Mouse (Mus musculus) stomach, embryonic 16.5 days (tissue): ENCODE measurements around the gene Exoc3l. TPM values are rescaled to one million over a fixed set of nuclear protein-coding genes. Genes with fewer than 3 reads are reported as not detected.

Experiments
- ATAC-seq: fragments of 200-750 bp; cut with Nextera tagmentation; 2 replicates; pipeline ENCODE4 v1.8.0; 2017; ENCODE audit warnings: moderate number of reproducible peaks, moderate TSS enrichment; ENCODE audit not compliant: insufficient read depth, low FRiP score
- H3K27ac ChIP-seq: fragments of 300-500 bp; sonication (generic); 2 replicates; pipeline ENCODE4 v1.5.1; 2014; ENCODE audit warnings: low read length
- H3K27me3 ChIP-seq: fragments of 300-500 bp; sonication (generic); 2 replicates; pipeline ENCODE4 v1.6.1; 2014; ENCODE audit warnings: low read length, control low read depth, mixed read lengths; ENCODE audit not compliant: control insufficient read depth, insufficient read depth
- H3K36me3 ChIP-seq: fragments of 300-500 bp; sonication (generic); 2 replicates; pipeline ENCODE4 v1.6.1; 2014; ENCODE audit warnings: low read length; ENCODE audit not compliant: control insufficient read depth, insufficient read depth
- H3K4me1 ChIP-seq: fragments of 300-500 bp; sonication (generic); 2 replicates; pipeline ENCODE4 v1.6.1; 2014; ENCODE audit warnings: low read length, control low read depth, mixed read lengths; ENCODE audit not compliant: control insufficient read depth, insufficient read depth
- H3K4me2 ChIP-seq: fragments of 300-500 bp; sonication (generic); 2 replicates; pipeline ENCODE4 v1.6.1; 2014; ENCODE audit warnings: low read depth, low read length, mixed read lengths
- H3K4me3 ChIP-seq: fragments of 300-500 bp; sonication (generic); replicated peaks from 2 replicates; pipeline ENCODE4 v1.5.1; 2014; ENCODE audit warnings: mild to moderate bottlenecking, low read length
- H3K9ac ChIP-seq: fragments of 300-500 bp; sonication (generic); 2 replicates; pipeline ENCODE4 v1.6.1; 2014; ENCODE audit warnings: low read length
- H3K9me3 ChIP-seq: fragments of 300-500 bp; sonication (generic); replicated peaks from 2 replicates; pipeline ENCODE4 v1.6.1; 2016; ENCODE audit warnings: low read length, control low read depth; ENCODE audit not compliant: control insufficient read depth
- WGBS: fragments of 180-500 bp; shearing (Covaris S2); extraction: QIAGEN DNeasy Blood & Tissue Kit; methylation state at CpG from one replicate; pipeline ENCODE4 v1.1.7; 2014; 5-methylcytosine and 5-hydroxymethylcytosine counted together
- polyA plus RNA-seq: library from polyadenylated mRNA; unstranded; fragments of >200 nt; fragmentation: Nextera tagmentation; extraction: Ambion mirVana; gene quantifications from 2 replicates; pipeline ENCODE4 v1.2.1, GENCODE M21; 2015

Exoc3l gene
- polyA plus RNA-seq, 1 experiment from 2014 or later = 11.9 TPM

DNA sequence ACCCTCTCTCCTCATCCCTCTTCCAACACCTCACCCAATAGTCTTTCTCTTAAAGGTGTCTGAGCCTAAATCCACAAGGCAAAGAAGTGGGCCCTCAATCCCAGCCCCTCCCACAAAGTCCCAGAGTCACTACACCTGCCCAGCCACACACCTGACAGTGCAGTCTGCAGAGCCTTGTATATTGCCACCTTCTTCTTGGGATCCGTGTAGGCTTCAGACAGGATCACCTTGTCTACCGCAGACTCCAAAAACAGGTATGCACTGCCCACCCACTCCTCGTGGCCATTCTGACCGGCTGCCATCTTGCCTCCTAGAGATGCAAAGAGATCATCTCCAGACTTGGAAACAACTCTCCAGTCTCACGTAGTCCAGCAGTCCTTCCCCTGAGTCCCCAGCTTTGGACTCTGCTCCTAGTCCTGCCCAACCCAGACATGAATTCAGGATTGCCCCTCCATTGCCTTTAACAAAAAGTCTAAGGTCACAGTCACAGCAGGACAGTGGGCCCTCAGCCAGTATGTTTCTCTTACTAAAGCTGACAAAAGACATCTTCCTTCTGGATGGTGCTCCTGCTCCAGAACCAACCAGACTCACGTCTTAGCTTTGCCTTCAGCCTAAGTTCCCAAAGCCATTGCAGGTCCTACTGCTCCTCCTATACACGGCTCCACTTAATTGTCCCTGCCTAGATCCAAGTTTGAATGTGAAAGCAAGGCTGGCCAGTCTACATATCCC, 35.4 kb downstream of the Exoc3l start:
- H3K27me3 ChIP-seq = peaks cover 10% of the 10 kb centered on the region
- H3K36me3 ChIP-seq = no peaks in the 10 kb centered on the region
- H3K4me1 ChIP-seq = peaks cover 22% of the 10 kb centered on the region
- WGBS = 73% methylated on average over 7 of the region's 7 CpGs
- no peak overlapping the region for H3K4me2 ChIP-seq
- H3K4me3 ChIP-seq = no peak overlapping the region
- H3K9ac ChIP-seq = no peak overlapping the region
- no peaks in the 10 kb centered on the region for H3K9me3 ChIP-seq
- ATAC-seq = no peak
- no peak overlapping the region for H3K27ac ChIP-seq

DNA sequence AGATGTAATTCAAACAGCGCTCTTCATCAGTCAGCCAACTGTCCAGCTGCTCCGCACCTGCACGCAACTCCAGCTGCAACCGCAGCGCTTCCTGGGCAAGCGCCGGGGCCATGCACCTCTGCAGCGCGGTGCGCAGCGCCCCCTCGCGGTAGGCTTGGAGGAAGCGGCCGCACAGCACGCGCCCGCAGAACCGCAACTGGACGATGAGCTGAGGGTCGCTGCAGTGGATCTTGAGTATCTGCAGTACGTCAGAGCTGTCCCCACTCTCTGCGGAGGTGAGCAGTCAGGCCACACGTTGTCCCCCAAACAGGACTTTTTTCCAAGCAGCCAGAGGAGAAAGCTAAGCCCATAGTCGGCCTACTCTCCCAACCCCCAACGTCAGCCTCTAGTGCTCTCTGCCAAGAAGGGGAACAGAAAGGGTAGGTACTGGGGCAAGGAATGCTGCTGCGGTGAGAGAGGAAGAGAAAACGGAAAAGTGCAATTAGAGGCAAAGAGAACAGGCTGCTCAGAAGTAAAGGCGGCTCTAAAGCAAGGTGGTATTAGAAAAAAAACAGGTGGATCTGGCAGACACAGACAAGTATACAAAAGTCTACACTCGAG, 36.1 kb downstream of the Exoc3l start:
- ATAC-seq = peak; percentile 37; the same call in 1 of the 2 replicates
- peaks cover 10% of the 10 kb centered on the region for H3K27me3 ChIP-seq
- no peaks in the 10 kb centered on the region for H3K9me3 ChIP-seq
- no peak overlapping the region for H3K27ac ChIP-seq
- peak overlapping the region; percentile 77 for H3K4me2 ChIP-seq
- 5% methylated on average over 30 of the region's 30 CpGs for WGBS
- H3K9ac ChIP-seq = peak overlapping the region; percentile 58
- H3K4me3 ChIP-seq = peak overlapping the region; percentile 43
- no peaks in the 10 kb centered on the region for H3K36me3 ChIP-seq
- peaks cover 20% of the 10 kb centered on the region for H3K4me1 ChIP-seq

DNA sequence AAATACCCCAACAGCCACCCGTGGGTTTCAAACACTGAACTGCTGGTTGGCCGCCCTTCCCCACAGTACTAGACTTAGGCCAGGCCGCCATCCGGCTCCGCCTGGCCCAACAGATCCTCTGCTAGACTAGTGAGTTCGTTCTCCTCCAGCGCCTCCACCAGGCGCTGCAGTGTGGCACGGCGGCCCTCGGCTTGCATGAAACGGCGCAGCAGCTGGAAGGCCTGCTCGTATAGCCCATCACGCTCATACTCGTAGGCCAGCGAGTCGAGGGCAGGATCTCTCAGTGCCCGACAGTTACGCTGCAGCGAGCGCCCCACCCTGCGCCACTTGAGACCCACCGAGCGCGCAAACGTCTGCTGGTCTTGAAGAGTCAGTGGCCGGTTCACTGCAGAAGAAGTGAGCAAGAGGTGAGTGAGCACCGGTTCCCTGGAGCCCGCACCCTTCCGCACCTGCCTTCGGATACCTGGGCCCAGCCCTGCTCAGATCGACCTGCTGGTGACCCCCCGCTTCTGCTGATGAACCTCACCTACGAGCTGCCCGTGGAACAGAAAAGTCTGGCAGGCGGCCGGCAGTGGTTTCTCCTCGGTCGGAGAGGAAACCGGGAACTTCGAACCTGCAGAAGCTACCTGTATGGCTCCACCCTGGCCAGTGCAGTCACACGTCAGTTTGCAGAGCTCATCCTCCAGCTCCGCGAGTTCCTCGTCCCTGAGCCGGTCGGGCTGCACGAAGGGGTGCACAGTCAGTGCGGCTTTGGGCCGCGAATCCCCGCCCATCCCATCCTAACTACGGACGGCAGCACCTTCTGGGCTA, 36.8 kb downstream of the Exoc3l start:
- Histone ChIP-seq H3K4me1 (peaks cover 24% of the 10 kb centered on the region), H3K9ac (peak overlapping the region; percentile 58), H3K36me3 (no peaks in the 10 kb centered on the region), H3K4me3 (peak overlapping the region; percentile 43), H3K9me3 (no peaks in the 10 kb centered on the region), H3K4me2 (peak overlapping the region; percentile 77), H3K27me3 (peaks cover 10% of the 10 kb centered on the region), H3K27ac (no peak overlapping the region)
- ATAC-seq = peak; percentile 12; the same call in 1 of the 2 replicates
- 8% methylated on average over 55 of the region's 55 CpGs for WGBS

DNA sequence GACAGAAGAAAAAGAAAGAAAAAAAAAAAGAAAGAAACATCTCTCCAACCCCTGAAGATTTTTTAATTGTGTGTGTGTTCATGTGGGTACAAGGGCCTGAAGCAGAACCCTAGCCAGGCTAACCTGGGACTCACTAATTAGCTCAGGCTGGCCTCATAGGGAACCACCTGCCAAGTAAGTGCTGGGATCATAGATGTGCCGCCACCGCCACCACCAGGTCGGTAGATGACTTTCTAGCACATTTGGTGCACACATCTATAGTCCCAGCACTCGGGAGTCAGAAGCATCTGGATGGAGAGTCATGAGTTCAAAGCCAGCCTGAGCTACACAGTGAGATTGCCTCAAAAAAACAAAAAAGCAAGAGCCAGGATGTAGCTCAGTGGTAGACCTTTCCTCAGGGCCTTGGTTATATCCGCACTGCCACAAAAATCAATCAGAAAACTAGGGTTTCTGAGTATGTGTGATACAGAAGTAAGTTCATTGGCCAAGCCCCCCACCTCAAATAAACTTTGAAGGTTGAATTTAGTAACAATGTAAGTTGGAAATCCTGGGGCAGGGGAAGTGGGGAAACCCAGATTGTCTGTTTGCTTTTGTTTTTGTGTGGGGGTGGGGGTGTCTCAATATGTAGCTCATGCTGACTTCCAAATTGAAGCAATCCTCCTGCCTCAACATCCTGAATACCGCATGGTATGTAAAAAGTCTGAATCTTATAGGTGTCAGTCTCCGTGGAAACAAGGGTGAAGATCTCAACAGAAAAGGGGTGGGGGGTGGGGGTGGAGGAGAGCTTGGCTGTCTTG, 38.4 kb downstream of the Exoc3l start:
- no peaks in the 10 kb centered on the region for H3K9me3 ChIP-seq
- no peak overlapping the region for H3K4me2 ChIP-seq
- no peaks in the 10 kb centered on the region for H3K36me3 ChIP-seq
- H3K27ac ChIP-seq = no peak overlapping the region
- H3K9ac ChIP-seq = no peak overlapping the region
- WGBS = 76% methylated on average over 7 of the region's 7 CpGs
- H3K27me3 ChIP-seq = peaks cover 10% of the 10 kb centered on the region
- no peak overlapping the region for H3K4me3 ChIP-seq
- no peak for ATAC-seq
- H3K4me1 ChIP-seq = peaks cover 32% of the 10 kb centered on the region

DNA sequence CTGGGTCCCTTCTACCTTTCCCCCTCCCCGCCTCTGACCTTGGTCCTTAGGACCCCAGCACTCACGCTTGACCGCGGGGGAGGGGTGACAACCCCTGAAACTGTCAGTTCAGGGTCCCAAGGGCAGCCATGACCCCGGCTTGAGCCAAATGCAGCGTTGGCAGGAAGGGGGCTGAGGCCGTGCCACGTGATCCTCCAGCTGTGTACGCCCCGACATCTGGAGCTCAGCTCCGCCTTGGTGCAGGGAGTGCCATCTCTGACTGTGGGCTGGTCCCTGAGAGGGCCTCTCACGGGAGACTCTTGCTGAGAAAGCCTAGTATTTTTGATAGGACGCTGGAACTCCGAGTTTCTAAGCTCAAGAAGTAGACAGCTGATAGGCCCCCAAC, 40.9 kb downstream of the Exoc3l start, which contains the start of gene B3gnt9:
Gene B3gnt9 (minus strand): TSS at position 188 of the 385 bp plus-strand sequence.
- Histone ChIP-seq H3K4me1 (peaks cover 30% of the 10 kb centered on the region), H3K9me3 (no peaks in the 10 kb centered on the region), H3K27me3 (peaks cover 10% of the 10 kb centered on the region), H3K4me2 (peak within 1 kb of the TSS; percentile 98), H3K36me3 (peaks cover 6% of the 10 kb centered on the region; the same call in 1 of the 2 replicates), H3K4me3 (peak within 1 kb of the TSS; percentile 72), H3K27ac (peak within 1 kb of the TSS; percentile 92), H3K9ac (peak within 1 kb of the TSS; percentile 82)
- WGBS = 2% methylated on average over 14 of the region's 14 CpGs
- peak; percentile 75 for ATAC-seq

DNA sequence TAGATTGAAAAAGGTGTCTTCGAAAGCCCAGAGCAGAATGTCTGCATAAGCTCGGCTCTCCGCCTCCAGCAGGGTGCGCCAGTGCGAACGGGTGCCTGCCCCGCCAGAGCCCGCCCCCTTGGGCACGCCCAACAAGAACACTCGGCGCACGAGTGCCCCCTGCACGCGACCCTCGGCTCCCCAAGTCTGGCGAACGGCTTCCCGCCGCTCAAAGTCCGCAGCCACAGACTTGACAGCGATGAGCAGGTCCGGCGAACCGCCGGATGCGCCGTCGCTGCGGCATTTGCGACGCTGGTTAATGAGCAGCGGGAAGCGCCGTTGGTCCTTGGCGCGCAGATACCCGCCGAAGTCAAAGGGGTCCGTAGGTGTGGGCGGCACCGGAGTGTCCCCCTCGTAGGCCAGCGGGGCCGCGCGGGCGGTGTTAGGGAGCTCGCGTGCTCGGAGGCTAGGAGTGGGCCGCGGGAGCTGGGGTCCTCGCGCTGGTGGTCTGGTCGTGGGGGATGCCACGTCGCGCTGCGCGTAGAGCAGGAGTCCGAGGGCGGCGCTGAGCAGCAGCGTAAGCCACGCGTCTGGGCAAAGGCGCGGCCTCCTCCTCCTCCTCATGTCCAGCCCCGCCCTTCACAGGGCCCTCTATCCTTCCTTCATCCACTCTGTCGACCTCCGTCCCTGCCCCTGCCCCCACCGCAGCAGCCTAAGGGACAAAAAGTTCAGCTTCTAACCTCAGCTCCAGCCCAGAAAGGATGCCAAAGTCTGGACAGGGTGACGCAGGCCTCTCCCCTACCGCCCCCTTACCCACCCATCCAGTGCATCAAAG, 41.5 kb downstream of the Exoc3l start:
- Histone ChIP-seq H3K27ac (peak overlapping the region; percentile 92), H3K36me3 (peaks cover 12% of the 10 kb centered on the region; the same call in 1 of the 2 replicates), H3K9me3 (no peaks in the 10 kb centered on the region), H3K4me2 (peak overlapping the region; percentile 98), H3K27me3 (peaks cover 7% of the 10 kb centered on the region), H3K9ac (peak overlapping the region; percentile 82), H3K4me1 (peaks cover 24% of the 10 kb centered on the region), H3K4me3 (peak overlapping the region; percentile 72)
- ATAC-seq = peak; percentile 87
- under 1% methylated on average over 73 of the region's 74 CpGs for WGBS

DNA sequence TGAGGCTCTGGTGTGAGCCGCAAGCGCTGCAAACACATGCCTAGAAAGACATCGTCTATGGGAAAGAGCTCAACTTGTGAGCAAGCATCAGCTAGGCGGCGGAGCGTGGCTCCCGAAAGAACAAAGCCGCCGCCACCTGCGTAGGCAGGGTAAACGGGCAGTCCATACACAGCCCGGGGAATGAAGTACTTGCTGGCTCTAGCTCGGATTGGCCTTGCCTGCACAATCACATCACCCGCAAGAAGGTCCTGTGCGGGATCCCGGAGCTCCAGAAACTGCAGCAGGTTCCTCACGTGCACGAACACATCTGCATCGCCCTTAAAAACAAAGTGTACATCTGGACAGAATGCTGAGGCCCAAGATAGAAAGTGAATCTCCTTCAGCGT, 42.1 kb downstream of the Exoc3l start:
- H3K27ac ChIP-seq = no peak overlapping the region
- peak overlapping the region; percentile 82 for H3K9ac ChIP-seq
- peaks cover 6% of the 10 kb centered on the region for H3K27me3 ChIP-seq
- H3K36me3 ChIP-seq = peaks cover 13% of the 10 kb centered on the region; the same call in 1 of the 2 replicates
- H3K4me1 ChIP-seq = peaks cover 18% of the 10 kb centered on the region
- H3K4me3 ChIP-seq = peak overlapping the region; percentile 72
- ATAC-seq = no peak
- no peaks in the 10 kb centered on the region for H3K9me3 ChIP-seq
- H3K4me2 ChIP-seq = peak overlapping the region; percentile 98
- WGBS = 42% methylated on average over 20 of the region's 20 CpGs
